Mouse (Mus musculus) heart, postnatal 0 days (tissue): Measurements from ENCODE around the gene Midn. TPM values are rescaled to one million over a fixed set of nuclear protein-coding genes. Genes with fewer than 3 reads are reported as not detected.
A peak's percentile ranks its signal among the peaks of the same experiment; 100 is the strongest.

Experiments used
- ATAC-seq: fragments of 200-750 bp; cut with Nextera tagmentation; 2 replicates; pipeline ENCODE4 v1.8.0; 2017; ENCODE audit warnings: low read depth, moderate number of reproducible peaks, moderate library complexity; ENCODE audit not compliant: insufficient read depth
- DNase-seq: peaks from one replicate; pipeline ENCODE4 v3.0.0-alpha.2; 2016; ENCODE audit warnings: low spot score
- H3K27ac ChIP-seq: fragments of 300-500 bp; sonication (generic); 2 replicates; pipeline ENCODE4 v1.5.1; 2014; ENCODE audit warnings: low read depth, mild to moderate bottlenecking
- H3K27me3 ChIP-seq: fragments of 300-500 bp; sonication (generic); 2 replicates; pipeline ENCODE4 v1.6.1; 2014; ENCODE audit warnings: low read length, mixed read lengths; ENCODE audit not compliant: control insufficient read depth, insufficient read depth
- H3K36me3 ChIP-seq: fragments of 300-500 bp; sonication (generic); replicated peaks from 2 replicates; pipeline ENCODE4 v1.6.1; 2014; ENCODE audit warnings: low read length, mixed read lengths; ENCODE audit not compliant: control insufficient read depth, insufficient read depth
- H3K4me1 ChIP-seq: fragments of 300-500 bp; sonication (generic); 2 replicates; pipeline ENCODE4 v1.6.1; 2014; ENCODE audit warnings: antibody characterized with exemption; ENCODE audit not compliant: control insufficient read depth, insufficient read depth
- H3K4me2 ChIP-seq: fragments of 300-500 bp; sonication (generic); 2 replicates; pipeline ENCODE4 v1.6.1; 2014; ENCODE audit warnings: low read depth, mild to moderate bottlenecking, low read length, moderate library complexity
- H3K4me3 ChIP-seq: fragments of 300-500 bp; sonication (generic); 2 replicates; pipeline ENCODE4 v1.5.1; 2014; ENCODE audit warnings: low read depth, low read length
- H3K9ac ChIP-seq: fragments of 300-500 bp; sonication (generic); replicated peaks from 2 replicates; pipeline ENCODE4 v1.6.1; 2014; ENCODE audit warnings: low read depth, low read length, mixed read lengths
- H3K9me3 ChIP-seq: fragments of 300-500 bp; sonication (generic); replicated peaks from 2 replicates; pipeline ENCODE4 v1.6.1; 2016; ENCODE audit warnings: low read length; ENCODE audit not compliant: control insufficient read depth
- CTCF ChIP-seq: IDR thresholded peaks from 2 replicates; pipeline ENCODE4 v1.5.1; 2016; ENCODE audit warnings: antibody characterized with exemption, control low read depth, low read depth
- EP300 ChIP-seq: IDR thresholded peaks from 2 replicates; pipeline ENCODE4 v1.6.1; 2016; ENCODE audit warnings: antibody characterized with exemption, low read depth
- WGBS: fragments of 180-500 bp; shearing (Covaris S2); extraction: QIAGEN DNeasy Blood & Tissue Kit; methylation state at CpG from one replicate; pipeline ENCODE4 v1.1.7; 2014; 5-methylcytosine and 5-hydroxymethylcytosine counted together
- polyA plus RNA-seq: library from polyadenylated mRNA; unstranded; fragments of >200 nt; fragmentation: Nextera tagmentation; extraction: Ambion mirVana; gene quantifications from 2 replicates; pipeline ENCODE4 v1.2.1, GENCODE M21; 2015
- total RNA-seq: library from RNA; depleted of rRNA; stranded (reverse); fragments of >200 nt; gene quantifications from 2 replicates; pipeline ENCODE4 v1.2.3, GENCODE M21; 2014; ENCODE audit warnings: low replicate concordance

Gene Midn
- total and polyA plus RNA-seq, 2 experiments from 2014 or later: 15.8 to 100 TPM

DNA sequence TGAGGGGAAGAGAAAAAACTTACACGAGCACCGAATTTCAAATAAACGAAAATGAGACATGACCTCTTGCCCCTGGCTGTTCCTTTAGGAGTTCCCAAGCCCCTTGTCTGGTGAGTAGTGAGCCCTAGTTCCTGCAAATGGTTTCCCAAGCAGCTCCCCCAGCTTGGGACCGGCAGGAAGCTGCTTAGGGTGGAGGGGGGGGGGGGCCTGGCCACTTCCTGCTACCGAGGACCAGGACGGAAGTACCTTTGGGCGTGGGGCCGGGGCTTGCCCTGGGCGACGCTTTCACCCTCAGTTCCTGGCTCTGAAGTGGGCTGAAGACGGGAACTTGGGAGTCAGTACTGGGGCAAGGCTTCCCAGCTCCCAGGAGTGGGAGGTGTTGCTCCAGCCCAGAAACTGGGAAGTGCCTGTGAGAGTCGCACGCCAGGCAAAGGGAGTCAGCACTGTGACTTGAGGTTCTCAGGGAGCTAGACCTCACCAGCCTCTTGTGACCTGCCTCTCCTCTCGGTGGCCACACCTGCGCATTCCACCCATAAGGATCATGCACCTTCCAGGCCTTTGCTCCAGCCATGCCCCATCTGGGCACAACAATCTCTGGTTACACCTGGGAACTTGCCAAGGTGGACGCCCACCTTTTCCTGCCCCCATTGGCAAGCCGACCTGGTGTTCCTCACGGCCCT lies 10.4 kb downstream of the Midn start:
- Histone ChIP-seq H3K4me1 (peaks cover 50% of the 10 kb centered on the region), H3K9ac (no peak overlapping the region), H3K27me3 (no peaks in the 10 kb centered on the region)

DNA sequence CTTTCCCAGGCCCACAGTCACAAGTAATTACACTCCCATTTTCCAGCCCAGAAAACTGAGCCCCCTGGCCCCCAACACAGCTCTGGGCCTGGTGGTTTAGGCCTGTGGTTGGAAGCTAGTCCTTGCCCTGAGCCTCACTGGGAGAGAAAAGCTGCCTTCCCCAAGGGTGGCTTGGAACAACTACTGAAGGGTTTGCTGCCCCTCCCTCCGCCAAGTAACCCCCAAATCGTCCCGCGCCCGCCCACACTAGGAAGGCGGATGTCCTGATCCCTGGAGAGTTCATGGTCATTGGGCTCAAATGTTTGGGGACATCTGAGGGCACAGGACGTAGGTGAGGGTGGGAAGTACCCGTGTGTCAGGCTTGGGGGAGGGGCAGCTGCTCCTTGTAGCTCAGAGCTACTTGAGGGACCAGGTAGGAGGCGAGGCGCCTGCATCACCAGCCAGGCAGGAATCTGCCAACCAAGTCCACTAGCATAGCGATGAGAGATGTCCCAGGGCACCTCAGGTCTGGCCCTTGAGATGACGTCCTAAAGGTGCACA lies 11.0 kb downstream of the Midn start:
- ATAC-seq: no peak; the same call in 1 of the 2 replicates
- WGBS: 6% methylated on average over 12 of the region's 12 CpGs
- peaks cover 53% of the 10 kb centered on the region for H3K4me1 ChIP-seq
- H3K9me3 ChIP-seq: no peaks in the 10 kb centered on the region
- peak overlapping the region; percentile 95 for H3K27ac ChIP-seq
- H3K9ac ChIP-seq: no peak overlapping the region
- peaks cover 37% of the 10 kb centered on the region for H3K36me3 ChIP-seq
- peak; percentile 38 for DNase-seq
- H3K4me3 ChIP-seq: peak overlapping the region; percentile 37
- TF ChIP-seq EP300 (no peak), CTCF (no peak)
- no peaks in the 10 kb centered on the region for H3K27me3 ChIP-seq
- H3K4me2 ChIP-seq: peak overlapping the region; percentile 65

More for the DNA sequence above, 10.4 kb downstream of the Midn start:
- peak overlapping the region; percentile 95 for H3K27ac ChIP-seq
- peak; percentile 25; the same call in 1 of the 2 replicates for TF ChIP-seq EP300
- TF ChIP-seq CTCF: no peak
- ATAC-seq (peak; percentile 2), DNase-seq (peak; percentile 71)
- H3K4me3 ChIP-seq: no peak overlapping the region
- no peaks in the 10 kb centered on the region for H3K9me3 ChIP-seq
- WGBS: 13% methylated on average over 18 of the region's 18 CpGs
- peaks cover 44% of the 10 kb centered on the region for H3K36me3 ChIP-seq
- peak overlapping the region; percentile 65 for H3K4me2 ChIP-seq

DNA sequence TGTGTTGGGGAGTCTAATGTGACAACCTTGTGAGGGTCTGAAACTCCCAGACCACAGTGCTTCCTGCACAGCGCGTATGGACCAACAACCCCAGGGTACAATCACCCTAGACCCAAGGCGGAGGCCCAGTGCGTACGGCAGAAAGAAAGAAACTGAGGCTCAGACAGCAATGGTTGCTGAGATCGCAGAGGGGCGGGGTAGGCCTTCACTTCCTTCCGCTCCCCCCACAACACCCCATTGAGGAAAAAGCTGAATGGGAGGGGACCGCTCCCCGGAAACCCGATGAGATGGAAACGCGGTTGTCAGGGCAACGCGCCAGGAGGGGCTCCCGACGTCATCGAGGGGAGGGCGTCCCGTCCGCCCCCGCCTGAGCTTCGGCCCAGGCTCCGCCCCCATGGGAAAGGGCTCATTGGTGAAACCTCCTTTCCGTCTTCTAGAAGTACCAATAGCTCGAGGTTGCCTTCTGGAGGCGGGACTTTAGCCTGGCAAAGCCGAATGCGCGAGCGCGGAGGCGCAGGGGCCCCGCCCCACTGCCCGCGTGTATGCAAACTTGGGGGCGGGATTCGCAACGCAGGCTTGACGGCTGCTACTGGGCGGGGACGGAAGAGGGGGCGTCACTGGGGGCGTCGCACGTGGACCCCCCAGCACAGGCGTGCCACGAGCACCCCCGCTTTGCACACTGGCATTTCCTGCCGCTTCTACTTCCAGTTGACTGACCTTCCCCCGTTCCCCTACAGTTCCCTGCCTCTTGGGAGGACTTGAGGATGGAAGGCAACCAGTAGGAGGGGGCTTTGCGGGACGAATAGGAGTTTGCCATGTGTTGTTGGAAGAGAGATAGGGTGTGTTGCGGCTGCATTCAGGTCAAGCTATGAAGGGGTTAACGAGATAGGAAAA lies 11.7 kb downstream of the Midn start:
- under 1% methylated on average over 54 of the region's 55 CpGs for WGBS
- Histone ChIP-seq H3K27me3 (no peaks in the 10 kb centered on the region), H3K9me3 (no peaks in the 10 kb centered on the region), H3K4me2 (peak overlapping the region; percentile 65), H3K4me3 (peak overlapping the region; percentile 37), H3K4me1 (peaks cover 59% of the 10 kb centered on the region), H3K36me3 (peaks cover 30% of the 10 kb centered on the region), H3K27ac (peak overlapping the region; percentile 95), H3K9ac (no peak overlapping the region)
- ATAC-seq (peak; percentile 82), DNase-seq (peak; percentile 99)
- TF ChIP-seq EP300 (peak; percentile 24), CTCF (no peak)

DNA sequence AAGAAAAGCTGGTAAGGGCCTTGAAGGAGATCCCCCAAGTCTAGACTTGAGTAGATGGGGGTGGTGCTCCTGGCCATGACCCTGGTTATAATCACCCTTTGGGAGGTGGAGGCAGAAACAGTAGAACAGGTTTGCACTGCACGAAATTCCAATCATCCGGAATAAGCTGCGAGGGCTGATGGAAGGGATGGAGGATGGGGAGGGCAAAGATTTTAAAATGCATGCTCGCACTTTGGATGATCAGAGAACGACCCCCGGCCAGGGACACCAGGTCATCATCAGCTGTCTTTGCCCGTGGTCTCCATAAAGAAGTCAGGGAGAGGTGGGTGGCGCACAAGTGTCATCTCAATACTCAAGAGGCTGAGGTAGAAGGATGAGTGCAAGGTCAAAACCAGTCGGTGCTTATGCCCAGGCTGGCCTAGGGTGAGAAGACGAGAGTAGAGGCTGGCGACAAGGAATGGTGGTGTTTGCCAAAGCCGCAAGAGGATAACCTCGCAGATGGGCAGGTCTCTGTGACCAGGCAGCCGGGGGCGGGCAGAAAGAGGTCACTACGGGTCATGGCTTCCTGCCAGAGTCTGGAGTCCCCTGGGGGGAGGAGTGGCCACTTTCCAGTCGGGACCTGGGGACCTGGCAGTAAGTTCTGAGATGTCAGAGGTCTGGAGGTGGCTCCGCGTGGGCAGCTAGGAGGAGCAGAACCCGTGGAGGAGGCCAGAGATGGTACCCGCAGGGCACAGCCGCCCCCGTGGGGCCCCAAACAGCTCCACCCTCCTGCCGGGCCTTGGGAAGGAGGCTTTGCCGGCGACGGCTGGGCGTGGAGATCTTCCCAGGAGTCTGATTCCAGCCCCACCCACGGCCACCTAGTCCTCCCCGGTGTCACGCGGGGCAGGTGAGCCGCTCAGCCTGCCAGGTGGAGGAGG lies 12.6 kb downstream of the Midn start:
- Histone ChIP-seq H3K27ac (peak overlapping the region; percentile 95), H3K36me3 (peaks cover 21% of the 10 kb centered on the region), H3K4me3 (peak overlapping the region; percentile 37), H3K4me2 (peak overlapping the region; percentile 65), H3K4me1 (peaks cover 65% of the 10 kb centered on the region), H3K27me3 (no peaks in the 10 kb centered on the region), H3K9me3 (no peaks in the 10 kb centered on the region), H3K9ac (peak overlapping the region; percentile 60)
- WGBS: 2% methylated on average over 33 of the region's 33 CpGs
- peak; percentile 82 for DNase-seq
- peak; percentile 10 for ATAC-seq
- peak; percentile 17; the same call in 1 of the 2 replicates for TF ChIP-seq EP300
- TF ChIP-seq CTCF: no peak; the same call in 1 of the 2 replicates
